Mouse (Mus musculus) liver, postnatal 0 days (tissue): Measurements from ENCODE around the gene Pycr2.

Experiments
- CTCF ChIP-seq: sonication (generic); IDR thresholded peaks from 2 replicates; pipeline ENCODE4 v1.5.1; 2016; ENCODE audit warnings: antibody characterized with exemption, low read depth
- EP300 ChIP-seq: IDR thresholded peaks from 2 replicates; pipeline ENCODE4 v1.6.1; 2016; ENCODE audit warnings: antibody characterized with exemption, low read depth, mild to moderate bottlenecking

DNA sequence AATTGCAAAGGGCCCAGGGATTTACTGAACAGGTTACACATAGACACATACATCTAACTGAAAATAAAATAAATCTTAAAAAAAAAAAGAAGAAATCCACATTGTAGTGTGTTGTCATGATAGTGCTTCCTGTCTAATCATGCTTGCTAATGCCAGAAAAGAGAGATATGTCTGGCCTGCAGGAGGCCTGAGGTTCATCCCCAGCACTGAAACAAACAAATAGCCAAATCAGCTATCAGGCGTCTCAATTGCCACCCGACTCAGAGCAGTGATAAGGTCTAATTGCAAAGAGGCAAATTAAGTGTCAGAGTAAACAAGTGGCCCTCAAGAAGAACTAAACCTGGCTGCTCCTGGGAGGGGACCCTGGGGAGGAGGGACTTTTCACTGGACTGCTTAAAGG, 25.5 kb downstream of the Pycr2 start:
- no peak for TF ChIP-seq CTCF
- TF ChIP-seq EP300 = no peak
